Mouse (Mus musculus) ES-Bruce4 (cell line): ENCODE results near the gene Vgll4.

Source experiments
- CTCF ChIP-seq: IDR thresholded peaks from one replicate; pipeline ENCODE4 v1.8.1; 2011; ENCODE audit warnings: low read depth, low read length
- EP300 ChIP-seq: IDR thresholded peaks from 2 replicates; pipeline ENCODE4 v1.6.1; 2011; ENCODE audit warnings: low read depth, low read length; ENCODE audit not compliant: insufficient read depth
- POLR2A ChIP-seq: IDR thresholded peaks from one replicate; pipeline ENCODE4 v1.8.1; 2011; ENCODE audit warnings: low read length; ENCODE audit not compliant: insufficient read depth

DNA sequence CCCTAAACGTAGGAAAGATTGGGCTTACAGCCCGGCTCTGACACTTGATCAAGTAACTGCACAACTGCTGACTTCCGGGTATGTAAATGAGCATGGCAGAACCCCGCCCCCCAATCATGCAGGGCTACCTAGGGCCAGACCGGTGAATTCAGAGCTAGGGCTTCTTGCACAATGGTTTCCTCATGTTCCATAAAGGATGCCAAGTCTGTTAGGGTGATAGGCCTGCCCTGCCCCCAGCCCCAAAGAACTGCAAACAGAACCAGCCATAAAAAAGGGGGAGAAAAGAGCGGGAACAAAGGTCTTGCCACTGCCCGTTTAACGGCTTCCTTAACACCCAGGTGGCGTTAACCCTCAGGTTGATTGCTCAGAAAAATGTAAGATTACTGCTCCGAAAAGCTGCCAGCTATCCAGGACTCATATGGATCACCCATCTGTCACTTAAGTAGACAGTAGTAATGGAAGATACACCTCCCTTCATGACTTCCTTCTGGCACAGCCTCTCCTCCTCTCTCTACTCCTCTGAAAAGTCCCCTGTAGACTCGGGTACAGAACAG lies 39.7 kb downstream of the Vgll4 start:
- TF ChIP-seq CTCF, result no peak
- TF ChIP-seq POLR2A, result no peak
- TF ChIP-seq EP300, result no peak
